Mouse (Mus musculus) right cerebral cortex, postnatal 25 days (tissue): ENCODE data around the gene Aldh18a1.

Experiments used
- DNase-seq: peaks from one replicate; pipeline ENCODE4 v3.0.0; 2022

The Aldh18a1 gene

GRCm38 (mm10) chr19:40520403-40520802, 67.9 kb downstream of the Aldh18a1 start:
- DNase-seq: no peak

- no peak for DNase-seq
These were observed 69.6 kb downstream of the Aldh18a1 start for GRCm38 (mm10) chr19:40518706-40519105.

DNA sequence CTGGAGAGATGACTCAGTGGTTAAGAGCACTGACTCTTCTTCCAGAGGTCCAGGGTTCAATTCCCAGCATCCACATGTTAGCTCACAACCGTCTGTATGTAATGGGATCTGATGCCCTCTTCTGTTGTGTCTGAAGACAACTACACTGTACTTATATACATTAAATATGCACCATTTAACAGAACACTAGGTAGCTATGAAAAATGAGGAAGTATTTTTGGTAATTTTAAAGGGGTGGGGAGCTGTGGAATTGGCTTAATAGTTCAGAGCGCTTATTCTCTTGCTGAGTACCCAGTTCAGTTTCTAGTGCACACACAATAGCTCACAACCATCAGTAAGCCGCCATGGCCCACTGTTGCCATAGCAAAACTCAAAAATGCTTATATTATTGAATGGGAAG, 72.7 kb downstream of the Aldh18a1 start:
- no peak for DNase-seq

- DNase-seq: no peak
These were observed 73.9 kb downstream of the Aldh18a1 start for GRCm38 (mm10) chr19:40514376-40514775.

GRCm38 (mm10) chr19:40513632-40514078, 74.6 kb downstream of the Aldh18a1 start, which contains the start of gene Sorbs1:
Gene Sorbs1, minus strand, starts transcription at chr19:40513779.
- DNase-seq: peak; percentile 98

DNA sequence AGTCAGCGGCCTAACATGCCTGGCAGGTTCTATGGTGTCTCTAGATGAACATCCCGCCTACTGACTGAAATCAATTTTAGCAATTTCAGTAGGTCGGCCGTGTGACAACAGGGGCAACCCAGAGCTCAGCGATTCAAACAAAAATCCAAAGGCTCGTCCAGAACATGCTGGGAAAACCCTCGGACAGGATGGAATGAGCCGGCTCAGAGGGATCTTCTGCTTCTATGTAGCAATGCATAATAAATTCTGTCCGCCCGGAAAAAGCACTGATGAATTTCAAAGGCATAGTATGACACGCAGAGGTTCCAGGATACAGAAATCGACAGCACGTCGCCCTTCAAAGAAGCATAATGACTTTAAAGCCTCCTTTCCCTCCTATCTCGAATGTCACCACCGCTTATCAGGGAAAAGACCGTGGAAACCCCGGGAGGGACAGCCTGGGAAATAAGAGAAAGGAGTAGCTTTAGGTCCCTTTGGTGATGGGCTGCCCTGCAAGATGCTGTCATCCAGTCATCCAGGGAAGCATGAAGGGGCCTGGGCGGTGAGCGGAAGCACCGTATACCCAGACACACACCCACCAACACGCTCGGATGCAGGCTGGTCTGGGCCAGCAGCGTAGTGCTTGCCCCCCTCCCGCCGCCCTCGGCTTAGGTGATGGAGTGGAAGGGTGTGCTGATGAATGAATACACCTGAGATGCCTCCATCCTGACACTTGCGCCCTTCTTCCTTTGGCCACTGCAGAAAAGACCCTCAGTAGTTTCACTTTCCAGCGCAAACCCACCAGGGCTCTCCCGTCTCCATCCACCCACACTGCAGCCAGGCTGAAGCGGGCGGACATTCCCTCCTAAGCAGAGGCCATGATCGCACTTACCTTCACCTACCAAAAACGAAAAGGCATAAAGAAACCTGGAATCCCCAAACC, 75.5 kb downstream of the Aldh18a1 start:
- DNase-seq: peak; percentile 54

GRCm38 (mm10) chr19:40511679-40512309, 76.5 kb downstream of the Aldh18a1 start:
- DNase-seq: peak; percentile 27

DNA sequence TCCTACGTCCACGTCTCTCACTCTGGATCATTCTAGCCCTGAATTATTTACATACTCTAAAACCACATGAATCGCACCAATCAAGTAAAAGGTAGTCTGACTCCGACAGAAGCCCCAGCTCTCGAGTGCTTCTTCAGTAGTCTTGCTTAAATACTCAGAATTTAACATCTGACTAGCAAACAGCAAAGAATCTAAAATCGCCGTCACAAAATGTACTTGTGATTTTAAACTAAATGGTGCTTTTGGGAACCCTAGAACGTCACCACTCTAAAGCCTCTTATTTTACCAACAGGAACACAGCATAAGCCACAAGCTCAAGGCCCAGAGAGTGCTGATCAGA, 77.2 kb downstream of the Aldh18a1 start:
- no peak for DNase-seq

GRCm38 (mm10) chr19:40510387-40511099, 77.7 kb downstream of the Aldh18a1 start:
- peak; percentile 24 for DNase-seq

- no peak for DNase-seq
These were observed 79.0 kb downstream of the Aldh18a1 start for GRCm38 (mm10) chr19:40509274-40509673.

- no peak for DNase-seq
These were observed 79.4 kb downstream of the Aldh18a1 start for GRCm38 (mm10) chr19:40508851-40509250.

DNA sequence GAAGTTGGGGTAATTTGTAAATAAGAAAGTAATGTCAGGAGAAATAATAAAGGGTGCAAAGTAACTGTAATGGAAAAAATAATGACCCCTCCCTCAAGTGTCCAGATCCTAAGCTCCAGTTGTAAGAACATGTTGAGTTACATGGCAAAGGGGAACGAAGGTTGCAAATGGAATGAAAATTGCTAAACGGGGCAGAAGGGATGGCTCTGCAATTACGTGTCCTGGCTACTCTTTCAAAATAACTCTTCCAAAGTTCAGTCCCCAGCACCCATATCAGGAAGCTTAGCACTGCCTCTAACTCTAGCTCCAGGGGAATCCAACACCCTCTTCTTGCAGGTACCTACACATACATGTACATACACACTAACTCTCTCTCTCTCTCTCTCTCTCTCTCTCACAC, 81.3 kb downstream of the Aldh18a1 start:
- no peak for DNase-seq

DNA sequence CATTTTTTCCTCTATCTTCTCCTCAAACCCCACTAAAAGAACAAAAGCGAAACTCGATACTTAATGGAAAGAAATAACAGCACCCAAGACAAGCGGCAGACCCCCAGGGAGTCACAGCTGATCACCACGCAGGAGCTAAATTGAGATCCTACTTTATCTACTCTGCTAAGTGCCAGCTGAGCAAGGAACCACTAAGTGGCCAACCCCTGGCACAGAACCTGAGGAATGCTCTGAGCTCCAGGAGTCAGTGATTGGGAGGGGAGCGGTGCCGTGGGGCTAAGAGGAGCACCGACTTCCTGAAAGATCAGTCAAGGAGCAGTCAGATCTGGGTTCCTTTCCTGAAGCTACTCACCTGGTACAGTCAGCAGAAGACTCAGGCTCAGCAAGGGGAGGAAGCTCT, 83.9 kb downstream of the Aldh18a1 start:
- DNase-seq: no peak
